Mouse (Mus musculus) neural tube, embryonic 11.5 days (tissue): ENCODE results near the gene Poc1a. TPM values are rescaled to one million over a fixed set of nuclear protein-coding genes. Genes with fewer than 3 reads are reported as not detected.

Experiments
- ATAC-seq: fragments of 200-750 bp; cut with Nextera tagmentation; 2 replicates; pipeline ENCODE4 v1.8.0; 2017; ENCODE audit warnings: moderate number of reproducible peaks, mild to moderate bottlenecking, moderate TSS enrichment, moderate library complexity; ENCODE audit not compliant: insufficient read depth, low FRiP score, low TSS enrichment
- DNase-seq: peaks from one replicate; pipeline ENCODE4 v3.0.0-alpha.2; 2015; ENCODE audit warnings: low spot score
- H3K27ac ChIP-seq: fragments of 300-500 bp; sonication (generic); 2 replicates; pipeline ENCODE4 v1.5.1; 2014; ENCODE audit warnings: low read depth, mild to moderate bottlenecking, low read length
- H3K27me3 ChIP-seq: fragments of 300-500 bp; sonication (generic); 2 replicates; pipeline ENCODE4 v1.6.1; 2014; ENCODE audit warnings: mild to moderate bottlenecking, low read length, mixed read lengths; ENCODE audit not compliant: control insufficient read depth, insufficient read depth
- H3K36me3 ChIP-seq: fragments of 300-500 bp; sonication (generic); 2 replicates; pipeline ENCODE4 v1.6.1; 2014; ENCODE audit warnings: mild to moderate bottlenecking, low read length, moderate library complexity, mixed read lengths; ENCODE audit not compliant: control insufficient read depth, insufficient read depth
- H3K4me1 ChIP-seq: fragments of 300-500 bp; sonication (generic); 2 replicates; pipeline ENCODE4 v1.6.1; 2014; ENCODE audit warnings: low read length, mixed read lengths; ENCODE audit not compliant: control insufficient read depth, insufficient read depth
- H3K4me2 ChIP-seq: fragments of 300-500 bp; sonication (generic); 2 replicates; pipeline ENCODE4 v1.6.1; 2014; ENCODE audit warnings: low read depth, mild to moderate bottlenecking, moderate library complexity
- H3K4me3 ChIP-seq: fragments of 300-500 bp; sonication (generic); 2 replicates; pipeline ENCODE4 v1.5.1; 2014; ENCODE audit warnings: low read depth, low read length
- H3K9ac ChIP-seq: fragments of 300-500 bp; sonication (generic); 2 replicates; pipeline ENCODE4 v1.6.1; 2014; ENCODE audit warnings: mild to moderate bottlenecking, low read length
- H3K9me3 ChIP-seq: fragments of 300-500 bp; sonication (generic); 2 replicates; pipeline ENCODE4 v1.6.1; 2016; ENCODE audit warnings: low read length; ENCODE audit not compliant: control insufficient read depth
- WGBS: fragments of 180-500 bp; shearing (Covaris S2); extraction: QIAGEN DNeasy Blood & Tissue Kit; methylation state at CpG from one replicate; pipeline ENCODE4 v1.1.7; 2014; 5-methylcytosine and 5-hydroxymethylcytosine counted together
- polyA plus RNA-seq: library from polyadenylated mRNA; unstranded; fragments of >200 nt; fragmentation: Nextera tagmentation; extraction: Ambion mirVana; gene quantifications from 2 replicates; pipeline ENCODE4 v1.2.1, GENCODE M21; 2014

Poc1a gene
- polyA plus RNA-seq, 1 experiment from 2014 or later, result 26.6 TPM

DNA sequence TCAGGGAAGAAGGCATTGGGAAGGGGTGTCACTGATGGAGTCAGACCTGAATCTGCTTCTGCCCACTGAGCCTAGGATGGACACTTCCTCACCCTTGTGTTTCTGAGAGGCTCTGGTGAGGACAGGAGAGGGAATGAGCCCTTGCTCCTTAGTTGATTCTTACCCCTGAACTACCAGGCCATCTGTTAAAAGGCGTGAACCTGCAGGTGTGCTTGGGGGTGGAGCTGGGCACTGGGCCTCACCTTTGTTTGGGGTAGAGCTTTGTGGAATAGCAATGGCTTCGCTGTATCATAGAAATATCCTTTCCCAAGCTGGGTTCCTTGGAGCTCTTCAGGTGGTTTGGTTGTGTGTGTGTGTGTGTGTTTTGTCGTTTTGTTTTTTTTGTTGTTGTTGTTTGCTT is 1.2 kb downstream of the Poc1a start:
- WGBS, result 80% methylated on average over 3 of the region's 3 CpGs
- ATAC-seq (no peak), DNase-seq (no peak)
- Histone ChIP-seq H3K4me2 (peak overlapping the region; percentile 76), H3K27ac (no peak overlapping the region), H3K36me3 (peaks cover 2% of the 10 kb centered on the region; the same call in 1 of the 2 replicates), H3K9me3 (no peaks in the 10 kb centered on the region), H3K27me3 (no peaks in the 10 kb centered on the region), H3K9ac (no peak overlapping the region; the same call in 1 of the 2 replicates), H3K4me3 (peak overlapping the region; percentile 67; the same call in 1 of the 2 replicates), H3K4me1 (peaks cover 5% of the 10 kb centered on the region; the same call in 1 of the 2 replicates)

DNA sequence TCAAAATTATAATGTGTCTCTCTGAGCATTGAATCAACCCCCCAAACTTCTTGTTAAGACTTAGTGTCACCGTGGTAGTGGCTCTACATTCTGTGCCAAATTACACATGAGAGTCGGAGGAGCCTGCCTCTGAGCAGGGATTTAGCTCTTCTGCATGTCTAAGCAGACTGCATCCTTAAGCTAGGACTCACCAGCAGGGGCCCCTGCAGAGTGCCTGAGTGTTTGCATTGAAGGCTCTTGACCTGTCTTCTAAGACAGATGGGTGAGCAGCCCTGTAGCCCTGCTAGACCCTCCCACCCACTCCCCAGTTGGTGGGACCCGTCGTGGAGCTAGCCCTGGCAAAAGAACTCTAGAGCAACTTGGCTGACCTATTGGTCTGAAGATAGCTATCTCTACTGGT is 6.3 kb downstream of the Poc1a start:
- Histone ChIP-seq H3K27me3 (no peaks in the 10 kb centered on the region), H3K4me1 (no peaks in the 10 kb centered on the region), H3K36me3 (peaks cover 2% of the 10 kb centered on the region), H3K27ac (no peak overlapping the region), H3K9ac (no peak overlapping the region), H3K4me3 (no peak overlapping the region), H3K9me3 (no peaks in the 10 kb centered on the region), H3K4me2 (no peak overlapping the region)
- DNase-seq, result no peak
- WGBS, result 57% methylated on average over 4 of the region's 4 CpGs
- ATAC-seq, result no peak

GRCm38 (mm10) chr9:106288864-106289263 is 8.0 kb downstream of the Poc1a start:
- Histone ChIP-seq H3K27me3 (no peaks in the 10 kb centered on the region), H3K4me3 (no peak overlapping the region), H3K4me2 (no peak overlapping the region), H3K9ac (no peak overlapping the region), H3K36me3 (peaks cover 2% of the 10 kb centered on the region), H3K9me3 (no peaks in the 10 kb centered on the region), H3K27ac (no peak overlapping the region), H3K4me1 (no peaks in the 10 kb centered on the region)
- ATAC-seq, result no peak; the same call in 1 of the 2 replicates
- 44% methylated on average over 3 of the region's 3 CpGs for WGBS
- DNase-seq, result peak; percentile 79

DNA sequence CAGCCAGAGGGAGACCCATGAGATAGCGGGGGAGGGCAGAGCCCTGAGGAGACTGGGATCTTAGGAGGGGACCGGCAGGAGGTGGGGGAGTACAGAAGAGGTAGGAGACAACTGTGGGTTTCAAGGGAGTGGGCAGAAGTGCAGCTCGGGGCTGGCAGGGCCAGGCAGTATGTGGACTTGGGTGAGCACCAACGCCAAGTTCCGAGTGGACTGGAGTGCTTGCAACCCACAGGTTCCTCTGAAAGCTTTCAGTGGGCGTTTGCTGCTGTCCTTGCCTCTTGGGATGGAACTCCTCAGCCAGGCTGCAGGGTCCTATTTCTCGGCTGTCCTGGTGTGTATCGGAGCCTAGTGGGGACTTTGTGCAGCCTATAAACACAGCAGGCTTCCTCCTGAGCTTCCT is 9.0 kb downstream of the Poc1a start:
- Histone ChIP-seq H3K4me2 (no peak overlapping the region), H3K9me3 (no peaks in the 10 kb centered on the region), H3K4me1 (no peaks in the 10 kb centered on the region), H3K27me3 (no peaks in the 10 kb centered on the region), H3K27ac (no peak overlapping the region), H3K4me3 (no peak overlapping the region), H3K36me3 (peaks cover 2% of the 10 kb centered on the region), H3K9ac (no peak overlapping the region)
- DNase-seq (no peak), ATAC-seq (no peak)
- 88% methylated on average over 8 of the region's 8 CpGs for WGBS

DNA sequence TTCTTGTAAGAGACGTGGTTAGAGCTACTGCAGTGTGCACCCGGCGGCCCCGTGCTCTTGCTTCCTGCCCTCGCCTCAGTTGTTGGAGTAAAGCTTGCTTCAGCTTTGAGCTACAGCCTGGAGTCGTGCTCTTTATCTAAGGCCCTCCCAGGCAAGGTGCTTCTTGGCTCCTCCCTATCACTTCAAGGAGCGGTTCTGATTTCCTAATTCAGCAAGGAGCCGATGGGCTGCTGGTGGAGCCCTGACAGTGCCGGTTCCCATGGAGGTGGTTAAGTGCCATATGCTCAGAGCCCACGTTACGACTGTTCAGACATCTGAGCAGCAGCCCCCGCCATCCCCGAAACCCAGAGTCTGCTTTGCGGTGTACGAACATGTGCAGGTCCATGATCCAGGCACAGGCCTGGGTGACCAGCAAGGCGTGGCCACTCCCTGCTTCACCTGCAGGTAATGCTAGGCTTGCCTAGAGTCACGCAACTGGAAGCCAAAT is 9.8 kb downstream of the Poc1a start:
- 89% methylated on average over 17 of the region's 17 CpGs for WGBS
- H3K27me3 ChIP-seq, result no peaks in the 10 kb centered on the region
- H3K36me3 ChIP-seq, result peaks cover 2% of the 10 kb centered on the region

DNA sequence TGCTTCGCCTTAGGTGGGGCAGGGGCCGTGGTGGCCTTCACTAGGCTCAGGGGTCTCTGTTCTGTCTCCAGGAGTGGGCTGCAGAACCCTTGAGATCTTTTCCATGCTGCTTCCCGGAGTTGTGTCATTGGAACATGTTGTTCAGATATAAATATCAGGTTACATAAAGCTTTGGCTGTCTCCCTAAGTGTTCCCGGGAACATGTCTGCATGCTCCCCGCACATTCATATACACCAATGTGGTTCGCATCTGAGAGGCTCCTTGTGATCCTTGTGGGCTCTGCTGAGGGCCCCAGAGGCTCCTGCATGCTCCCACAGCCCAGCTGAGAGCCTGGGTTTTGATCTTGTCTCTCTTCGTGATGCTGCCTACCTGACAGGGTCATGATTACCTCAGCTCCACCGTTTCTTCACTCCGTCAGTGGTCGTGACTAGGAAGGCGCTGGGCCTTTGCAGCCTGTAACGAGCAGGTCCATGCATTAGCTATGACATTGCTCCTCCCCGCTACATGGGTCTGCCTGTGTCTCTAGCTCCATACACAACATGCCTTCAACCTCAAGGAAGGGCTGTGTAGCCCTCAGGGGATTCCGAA is 12.8 kb downstream of the Poc1a start:
- Histone ChIP-seq H3K4me2 (no peak overlapping the region), H3K4me3 (no peak overlapping the region), H3K36me3 (no peaks in the 10 kb centered on the region; the same call in 1 of the 2 replicates), H3K27me3 (no peaks in the 10 kb centered on the region), H3K9ac (no peak overlapping the region), H3K9me3 (no peaks in the 10 kb centered on the region), H3K27ac (no peak overlapping the region), H3K4me1 (no peaks in the 10 kb centered on the region)
- no peak for ATAC-seq
- DNase-seq, result no peak
- 93% methylated on average over 14 of the region's 14 CpGs for WGBS

More for the DNA sequence above, 9.8 kb downstream of the Poc1a start:
- Histone ChIP-seq H3K9ac (no peak overlapping the region), H3K4me1 (no peaks in the 10 kb centered on the region), H3K4me3 (no peak overlapping the region), H3K27ac (no peak overlapping the region), H3K9me3 (no peaks in the 10 kb centered on the region), H3K4me2 (no peak overlapping the region)
- DNase-seq (no peak), ATAC-seq (no peak)

GRCm38 (mm10) chr9:106296637-106297174 is 15.8 kb downstream of the Poc1a start:
- no peak overlapping the region for H3K4me2 ChIP-seq
- H3K4me1 ChIP-seq, result no peaks in the 10 kb centered on the region
- no peak overlapping the region for H3K9ac ChIP-seq
- 83% methylated on average over 6 of the region's 6 CpGs for WGBS
- no peak for DNase-seq
- H3K4me3 ChIP-seq, result no peak overlapping the region
- H3K27ac ChIP-seq, result no peak overlapping the region
- ATAC-seq, result no peak
- no peaks in the 10 kb centered on the region for H3K27me3 ChIP-seq
- no peaks in the 10 kb centered on the region for H3K36me3 ChIP-seq
- H3K9me3 ChIP-seq, result no peaks in the 10 kb centered on the region

DNA sequence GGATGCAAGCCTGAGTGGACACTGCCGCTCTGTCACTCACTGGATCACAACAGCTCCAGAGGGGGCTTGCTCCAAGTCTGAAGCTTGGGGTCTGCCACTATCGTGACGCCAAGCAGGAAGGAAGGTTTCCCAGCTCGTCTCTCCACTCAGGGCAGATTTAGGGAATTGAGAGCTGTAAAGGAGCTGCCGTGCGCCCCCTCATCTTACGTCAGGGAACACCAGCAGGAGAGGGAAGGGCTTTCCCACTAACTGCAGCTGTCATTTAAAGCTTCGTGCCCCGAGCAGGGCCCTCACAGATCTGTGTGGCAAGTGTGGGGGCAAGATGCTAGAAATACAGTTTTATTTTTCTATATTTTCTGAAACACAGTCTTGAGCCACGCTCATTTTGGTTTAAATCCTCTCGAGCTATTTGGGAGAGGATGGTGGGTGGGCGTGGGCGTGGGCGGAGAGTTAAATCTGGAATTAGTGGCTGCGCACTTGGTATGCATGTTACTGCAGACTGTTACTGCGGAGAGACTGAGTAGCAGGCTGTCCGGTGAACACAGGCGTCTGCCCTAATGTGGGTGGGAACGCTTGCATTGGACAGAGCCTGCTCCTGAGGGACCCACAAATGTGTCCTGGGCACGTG is 19.4 kb downstream of the Poc1a start:
- Histone ChIP-seq H3K27me3 (no peaks in the 10 kb centered on the region), H3K9ac (no peak overlapping the region), H3K36me3 (no peaks in the 10 kb centered on the region), H3K4me3 (no peak overlapping the region), H3K9me3 (no peaks in the 10 kb centered on the region), H3K4me2 (no peak overlapping the region), H3K4me1 (no peaks in the 10 kb centered on the region), H3K27ac (no peak overlapping the region)
- ATAC-seq (no peak), DNase-seq (no peak)
- WGBS, result 84% methylated on average over 20 of the region's 20 CpGs

- 78% methylated on average over 6 of the region's 6 CpGs for WGBS
- ATAC-seq, result no peak
Measured at GRCm38 (mm10) chr9:106300949-106301348, 20.1 kb downstream of the Poc1a start.

More at GRCm38 (mm10) chr9:106300949-106301348, 20.1 kb downstream of the Poc1a start:
- no peaks in the 10 kb centered on the region for H3K4me1 ChIP-seq
- no peaks in the 10 kb centered on the region for H3K36me3 ChIP-seq
- H3K4me3 ChIP-seq, result no peak overlapping the region
- H3K27me3 ChIP-seq, result no peaks in the 10 kb centered on the region
- no peak for DNase-seq
- no peak overlapping the region for H3K27ac ChIP-seq
- H3K9ac ChIP-seq, result no peak overlapping the region
- H3K4me2 ChIP-seq, result no peak overlapping the region
- H3K9me3 ChIP-seq, result no peaks in the 10 kb centered on the region
